Comparison of ENCODE assay signal across 9 mouse cellular contexts in the genomic region with DNA sequence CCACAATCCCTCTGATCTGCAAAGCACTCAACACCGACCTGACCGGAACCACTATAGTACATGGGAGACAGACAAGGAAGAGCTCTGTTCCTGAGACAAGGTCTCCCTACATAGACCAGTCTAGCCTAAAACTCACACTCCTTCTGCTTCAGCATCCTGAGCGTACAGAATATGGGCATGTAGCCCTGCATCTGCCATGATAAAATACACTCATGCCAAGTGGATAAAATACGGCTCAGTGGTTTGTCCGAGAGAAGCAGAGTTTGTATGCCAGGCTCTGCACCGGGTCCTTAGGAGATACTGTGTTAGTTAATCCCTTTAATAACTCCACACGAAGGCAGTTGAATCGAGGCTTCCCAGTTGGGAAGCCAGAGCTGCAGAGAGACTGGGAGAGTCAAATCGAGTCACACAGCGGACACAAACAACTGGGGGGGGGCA. TPM values are rescaled to one million over a fixed set of nuclear protein-coding genes. Genes with fewer than 3 reads are reported as not detected.
DNase-seq lines count a peak whose midpoint lies in the region; ATAC-seq and TF ChIP-seq lines count a peak whose summit lies in the region.
"Had no signal": no experiment of that assay in that cellular context is flagged by ENCODE, and none has a peak within 500 bp of the region (broad histone marks: within the 10 kb centered on the region; RNA-seq: fewer than 3 reads in every experiment).

No protein-coding gene starts in this region.

- no peak for DNase-seq in kidney, postnatal 10 days
- no peak for DNase-seq in hindbrain, embryonic 14.5 days (ENCODE audit: low spot score)
- no peak for DNase-seq in frontal cortex, postnatal 10 days (ENCODE audit: low spot score in 2 of 2)
- no peak for DNase-seq in gastrocnemius, postnatal 4 days (ENCODE audit: low spot score in 2 of 2)

- H3K9me3 ChIP-seq in kidney, embryonic 16.5 days (ENCODE audit: low read length) = no peaks in the 10 kb centered on the region
- H3K9me3 ChIP-seq in hindbrain, embryonic 14.5 days (ENCODE audit: control insufficient read depth, low read length) = no peaks in the 10 kb centered on the region
- H3K9me3 ChIP-seq in midbrain, embryonic 16.5 days (replicated peaks; ENCODE audit: control insufficient read depth, low read length, poor library complexity, severe bottlenecking) = no peaks in the 10 kb centered on the region
- H3K9me3 ChIP-seq: G1E had no signal

- no peaks in the 10 kb centered on the region for H3K27me3 ChIP-seq in kidney, embryonic 16.5 days (ENCODE audit: insufficient read depth, low read length)
- H3K27me3 ChIP-seq in hindbrain, embryonic 14.5 days (ENCODE audit: control insufficient read depth, insufficient read depth, low read length) = no peaks in the 10 kb centered on the region
- H3K27me3 ChIP-seq in midbrain, embryonic 16.5 days (ENCODE audit: control insufficient read depth, insufficient read depth, low read depth, low read length) = no peaks in the 10 kb centered on the region

- no peaks in the 10 kb centered on the region for H3K36me3 ChIP-seq in kidney, embryonic 16.5 days (ENCODE audit: insufficient read depth, low read length)
- no peaks in the 10 kb centered on the region for H3K36me3 ChIP-seq in hindbrain, embryonic 14.5 days (replicated peaks; ENCODE audit: control insufficient read depth, insufficient read depth)
- no peaks in the 10 kb centered on the region for H3K36me3 ChIP-seq in midbrain, embryonic 16.5 days (ENCODE audit: control insufficient read depth, insufficient read depth, low read length)
- H3K36me3 ChIP-seq: G1E had no signal

- peaks cover 18% of the 10 kb centered on the region for H3K4me1 ChIP-seq in kidney, embryonic 16.5 days (ENCODE audit: insufficient read depth, low read length)
- peaks cover 9% of the 10 kb centered on the region for H3K4me1 ChIP-seq in embryonic fibroblast, embryonic 13.5 days (ENCODE audit: control insufficient read depth, insufficient read depth, low read length)
- peaks cover 18% of the 10 kb centered on the region; the same call in 1 of the 2 replicates for H3K4me1 ChIP-seq in hindbrain, embryonic 14.5 days (replicated peaks; ENCODE audit: control insufficient read depth, insufficient read depth, low read length)
- peaks cover 20% of the 10 kb centered on the region for H3K4me1 ChIP-seq in midbrain, embryonic 16.5 days (ENCODE audit: control insufficient read depth, insufficient read depth, low read length)

- WGBS in kidney, embryonic 16.5 days = 45% methylated on average over 10 of the region's 10 CpGs
- 48% methylated on average over 10 of the region's 10 CpGs for WGBS in hindbrain, embryonic 14.5 days
- WGBS in midbrain, embryonic 16.5 days = 30% methylated on average over 10 of the region's 10 CpGs

- peak overlapping the region; percentile 53 for H3K9ac ChIP-seq in kidney, embryonic 16.5 days (replicated peaks; ENCODE audit: low read length)
- H3K9ac ChIP-seq in hindbrain, embryonic 14.5 days = 0 out of 2 replicates have a peak overlapping the region, but pooled peaks have one; percentile 45
- H3K9ac ChIP-seq in midbrain, embryonic 16.5 days (ENCODE audit: low read depth, low read length) = peak overlapping the region; percentile 55; the same call in 1 of the 2 replicates

- peak overlapping the region; percentile 95 for H3K27ac ChIP-seq in kidney, embryonic 16.5 days (ENCODE audit: low read length)
- peak overlapping the region; percentile 91 for H3K27ac ChIP-seq in embryonic fibroblast, embryonic 13.5 days (ENCODE audit: insufficient read depth, low read length)
- peak overlapping the region; percentile 78 for H3K27ac ChIP-seq in hindbrain, embryonic 14.5 days
- H3K27ac ChIP-seq in midbrain, embryonic 16.5 days (ENCODE audit: low read length) = peak overlapping the region; percentile 82

- peak overlapping the region; percentile 49 for H3K4me2 ChIP-seq in kidney, embryonic 16.5 days (replicated peaks; ENCODE audit: low read depth, low read length)
- peak overlapping the region; percentile 45; the same call in 1 of the 2 replicates for H3K4me2 ChIP-seq in hindbrain, embryonic 14.5 days (replicated peaks)
- H3K4me2 ChIP-seq in midbrain, embryonic 16.5 days (ENCODE audit: low read length) = peak overlapping the region; percentile 43; the same call in 1 of the 2 replicates

- TF ChIP-seq POLR2A in embryonic fibroblast, embryonic 13.5 days (IDR thresholded peaks at IDR 0.05; ENCODE audit: low read depth, low read length) = no peak; the same call in 1 of the 2 replicates

- H3K4me3 ChIP-seq in kidney, embryonic 16.5 days (ENCODE audit: low read length) = peak overlapping the region; percentile 10; the same call in 1 of the 2 replicates
- no peak overlapping the region for H3K4me3 ChIP-seq in embryonic fibroblast, embryonic 13.5 days (ENCODE audit: insufficient read depth, low read length)
- H3K4me3 ChIP-seq in hindbrain, embryonic 14.5 days (replicated peaks; ENCODE audit: low read length) = no peak overlapping the region; the same call in 1 of the 2 replicates
- no peak overlapping the region for H3K4me3 ChIP-seq in midbrain, embryonic 16.5 days (ENCODE audit: low read depth, low read length)

- ATAC-seq in kidney, embryonic 16.5 days (ENCODE audit: low FRiP score, low TSS enrichment) = no peak
- ATAC-seq in hindbrain, embryonic 14.5 days (ENCODE audit: low FRiP score) = no peak
- no peak for ATAC-seq in midbrain, embryonic 16.5 days
- no peak for ATAC-seq in megakaryocyte-erythroid progenitor cell, adult 5-6 weeks (replicated peaks; ENCODE audit: low FRiP score, low TSS enrichment, poor library complexity, severe bottlenecking)

- TF ChIP-seq CTCF in embryonic fibroblast, embryonic 13.5 days (IDR thresholded peaks at IDR 0.05; ENCODE audit: borderline replicate concordance, insufficient read depth, low read length) = no peak

RNA-seq across cellular contexts. Expression of a gene that starts 50.4 kb away (rescaled TPM):
- polyA plus RNA-seq in kidney, embryonic 16.5 days (2015; fragmentation: Nextera tagmentation; extraction: Ambion mirVana) = 6.8 and 7.5 TPM in 2 replicates
- 4.2 and 5.1 TPM in 2 replicates for polyA plus RNA-seq in embryonic fibroblast, embryonic 13.5 days (2011; ENCODE audit: insufficient read length, low read depth, missing spikeins)
- polyA plus RNA-seq in hindbrain, embryonic 14.5 days (2014; fragmentation: Nextera tagmentation; extraction: Ambion mirVana) = 27.6 and 32.1 TPM in 2 replicates
- polyA plus RNA-seq in midbrain, embryonic 16.5 days (2015; fragmentation: Nextera tagmentation; extraction: Ambion mirVana) = 23.2 and 24.2 TPM in 2 replicates
- total RNA-seq in gastrocnemius, postnatal 4 days (2021) = 1 to 10 TPM; 5.3 to 5.6 TPM
- 5.6 and 13.3 TPM in 2 replicates for total RNA-seq in megakaryocyte-erythroid progenitor cell, adult 5-6 weeks (2014; fragmentation: Nextera tagmentation)
- 3.7 and 4.0 TPM in 2 replicates for total RNA-seq in megakaryocyte-erythroid progenitor cell, adult 5-6 weeks (2017)
